Mouse (Mus musculus) kidney, adult 2 months (tissue): ENCODE measurements around the gene Popdc3.

Experiments used
- CTCF ChIP-seq: fragments of 200-500 bp; conservative IDR thresholded peaks from 2 replicates; pipeline ENCODE4 v1.5.1; 2011; ENCODE audit warnings: low read depth, mild to moderate bottlenecking, control low read depth, low read length, moderate library complexity, mixed read lengths; ENCODE audit not compliant: insufficient read depth, insufficient read length
- POLR2A ChIP-seq: fragments of 200-500 bp; IDR thresholded peaks from one replicate; pipeline ENCODE4 v1.6.1; 2011; ENCODE audit warnings: low read depth, low read length, control low read depth

DNA sequence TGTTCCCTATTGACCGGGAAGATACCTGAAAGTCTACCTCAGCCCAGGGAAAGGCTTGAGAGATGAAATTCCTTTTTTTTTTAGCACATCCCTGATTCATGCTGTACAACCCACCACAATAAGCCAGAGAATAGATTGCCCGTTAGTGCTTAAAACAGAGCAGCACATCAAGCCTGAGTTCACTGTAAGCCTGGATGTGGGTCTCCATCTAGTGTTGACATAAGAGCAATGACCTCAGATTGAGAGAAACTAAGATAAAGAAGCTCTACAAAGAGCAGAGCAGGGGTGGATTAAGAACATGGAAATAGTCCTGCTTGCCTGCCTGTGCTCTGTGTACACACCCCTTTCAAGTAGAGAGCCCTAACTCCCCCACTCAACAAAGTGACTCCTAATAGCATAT, 7.6 kb downstream of the Popdc3 start:
- TF ChIP-seq CTCF (no peak), POLR2A (no peak)
